Mouse (Mus musculus) myocyte (in vitro differentiated cells): ENCODE results near the gene Gm20388. TPM values are rescaled to one million over a fixed set of nuclear protein-coding genes. Genes with fewer than 3 reads are reported as not detected.

ENCODE experiments used
- H3K27me3 ChIP-seq: one replicate; pipeline ENCODE4 v1.6.1; 2011; ENCODE audit not compliant: control insufficient read depth, insufficient read depth, insufficient read length
- H3K36me3 ChIP-seq: one replicate; pipeline ENCODE4 v1.6.1; 2011; ENCODE audit not compliant: control insufficient read depth, insufficient read depth
- H3K4me2 ChIP-seq: one replicate; pipeline ENCODE4 v1.6.1; 2011; ENCODE audit warnings: low read depth, control low read depth
- H3K4me3 ChIP-seq: one replicate; pipeline ENCODE4 v1.5.1; 2011; ENCODE audit warnings: mild to moderate bottlenecking, control low read depth, moderate library complexity
- H3K79me2 ChIP-seq: one replicate; pipeline ENCODE4 v1.6.1; 2011; ENCODE audit not compliant: control insufficient read depth, insufficient read depth
- H3ac ChIP-seq: one replicate; pipeline ENCODE4 v1.6.1; 2011; ENCODE audit not compliant: control insufficient read depth, insufficient read length
- CEBPB ChIP-seq: IDR thresholded peaks from 2 replicates; pipeline ENCODE4 v1.6.1; 2011; ENCODE audit warnings: mild to moderate bottlenecking, moderate library complexity; ENCODE audit not compliant: poor library complexity, insufficient read depth, severe bottlenecking
- E2F4 ChIP-seq: IDR thresholded peaks from one replicate; pipeline ENCODE4 v1.6.1; 2011; ENCODE audit warnings: mild to moderate bottlenecking, control low read depth, moderate library complexity; ENCODE audit not compliant: insufficient read depth
- MAX ChIP-seq: IDR thresholded peaks from one replicate; pipeline ENCODE4 v1.6.1; 2011; ENCODE audit warnings: low read depth, mild to moderate bottlenecking, control low read depth
- MYOD1 ChIP-seq, 3 experiments: IDR thresholded peaks; one replicate each; pipeline ENCODE4 v1.6.1; 2011; ENCODE audit warnings: control low read depth in 2 of 3, low read depth in 2 of 3, mild to moderate bottlenecking in 2 of 3, moderate library complexity in 1 of 3; ENCODE audit not compliant: insufficient read length in 2 of 3, control insufficient read depth in 1 of 3
- MYOG ChIP-seq, 3 experiments: IDR thresholded peaks; one replicate each; pipeline ENCODE4 v1.6.1; 2011; ENCODE audit warnings: control low read depth in 2 of 3, low read depth in 2 of 3, mild to moderate bottlenecking in 2 of 3; ENCODE audit not compliant: insufficient read length in 2 of 3, control insufficient read depth in 1 of 3, insufficient read depth in 1 of 3
- POLR2A ChIP-seq: IDR thresholded peaks from one replicate; pipeline ENCODE4 v1.6.1; 2011; ENCODE audit warnings: low read depth, mild to moderate bottlenecking, control low read depth, moderate library complexity; ENCODE audit not compliant: insufficient read length
- POLR2AphosphoS2 ChIP-seq: IDR thresholded peaks from one replicate; pipeline ENCODE4 v1.6.1; 2011; ENCODE audit warnings: low read depth, control low read depth; ENCODE audit not compliant: insufficient read length
- REST ChIP-seq: IDR thresholded peaks from one replicate; pipeline ENCODE4 v1.6.1; 2011; ENCODE audit warnings: mild to moderate bottlenecking, control low read depth, moderate library complexity; ENCODE audit not compliant: insufficient read depth, insufficient read length
- SRF ChIP-seq: IDR thresholded peaks from one replicate; pipeline ENCODE4 v1.6.1; 2011; ENCODE audit warnings: low read depth; ENCODE audit not compliant: control insufficient read depth, insufficient read length
- TCF12 ChIP-seq: IDR thresholded peaks from one replicate; pipeline ENCODE4 v1.6.1; 2011; ENCODE audit warnings: mild to moderate bottlenecking, control low read depth; ENCODE audit not compliant: poor library complexity, insufficient read depth, severe bottlenecking
- TCF3 ChIP-seq: IDR thresholded peaks from one replicate; pipeline ENCODE4 v1.6.1; 2011; ENCODE audit warnings: low read depth, control low read depth; ENCODE audit not compliant: insufficient read length
- USF1 ChIP-seq: IDR thresholded peaks from one replicate; pipeline ENCODE4 v1.6.1; 2011; ENCODE audit warnings: low read depth, mild to moderate bottlenecking, control low read depth, moderate library complexity
- polyA plus RNA-seq: library from polyadenylated mRNA; unstranded; fragments of >200 nt; fragmentation: generic; extraction: Trizol; gene quantifications from one replicate; pipeline ENCODE4 v1.2.1, GENCODE M21; 2012; ENCODE audit warnings: missing spikeins

Gene Gm20388
- polyA plus RNA-seq, 1 experiment, result 15.3 TPM

DNA sequence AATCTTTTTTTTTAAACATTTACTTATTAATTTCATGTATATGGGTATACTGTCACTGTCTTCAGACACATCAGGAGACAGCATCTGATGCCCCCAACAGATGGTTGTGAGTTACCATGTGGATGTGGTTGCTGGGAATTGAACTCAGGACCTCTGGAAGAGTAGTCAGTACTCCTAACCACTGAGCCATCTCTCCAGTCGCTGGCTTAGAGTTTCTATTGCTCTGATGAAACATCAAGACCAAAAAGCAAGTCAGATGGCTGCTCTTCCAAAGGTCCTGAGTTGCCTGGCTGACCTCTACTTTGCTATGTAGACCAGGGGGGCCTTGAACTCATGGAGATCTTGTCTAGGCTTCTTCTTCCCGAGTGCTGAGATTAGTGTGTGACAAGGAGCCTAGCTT lies 3715.1 kb downstream of the Gm20388 start:
- H3ac ChIP-seq, result no peak overlapping the region
- H3K36me3 ChIP-seq, result no peaks in the 10 kb centered on the region
- H3K4me3 ChIP-seq, result no peak overlapping the region
- H3K27me3 ChIP-seq, result no peaks in the 10 kb centered on the region
- TF ChIP-seq POLR2AphosphoS2, result no peak
- no peak for TF ChIP-seq REST
- TF ChIP-seq CEBPB, result no peak
- no peak for TF ChIP-seq TCF12
- no peak for TF ChIP-seq E2F4
- TF ChIP-seq TCF3, result no peak
- no peak for TF ChIP-seq MYOG (IDR thresholded peaks at IDR 0.05; ENCODE audit: control insufficient read depth in 1 of 3, insufficient read depth in 1 of 3, insufficient read length in 2 of 3, low read depth in 2 of 3)
- TF ChIP-seq SRF, result no peak
- TF ChIP-seq MAX, result no peak
- no peak for TF ChIP-seq POLR2A
- no peak for TF ChIP-seq MYOD1 (IDR thresholded peaks at IDR 0.05; ENCODE audit: control insufficient read depth in 1 of 3, insufficient read length in 2 of 3, low read depth in 2 of 3)
- H3K79me2 ChIP-seq, result no peaks in the 10 kb centered on the region
- no peak overlapping the region for H3K4me2 ChIP-seq

DNA sequence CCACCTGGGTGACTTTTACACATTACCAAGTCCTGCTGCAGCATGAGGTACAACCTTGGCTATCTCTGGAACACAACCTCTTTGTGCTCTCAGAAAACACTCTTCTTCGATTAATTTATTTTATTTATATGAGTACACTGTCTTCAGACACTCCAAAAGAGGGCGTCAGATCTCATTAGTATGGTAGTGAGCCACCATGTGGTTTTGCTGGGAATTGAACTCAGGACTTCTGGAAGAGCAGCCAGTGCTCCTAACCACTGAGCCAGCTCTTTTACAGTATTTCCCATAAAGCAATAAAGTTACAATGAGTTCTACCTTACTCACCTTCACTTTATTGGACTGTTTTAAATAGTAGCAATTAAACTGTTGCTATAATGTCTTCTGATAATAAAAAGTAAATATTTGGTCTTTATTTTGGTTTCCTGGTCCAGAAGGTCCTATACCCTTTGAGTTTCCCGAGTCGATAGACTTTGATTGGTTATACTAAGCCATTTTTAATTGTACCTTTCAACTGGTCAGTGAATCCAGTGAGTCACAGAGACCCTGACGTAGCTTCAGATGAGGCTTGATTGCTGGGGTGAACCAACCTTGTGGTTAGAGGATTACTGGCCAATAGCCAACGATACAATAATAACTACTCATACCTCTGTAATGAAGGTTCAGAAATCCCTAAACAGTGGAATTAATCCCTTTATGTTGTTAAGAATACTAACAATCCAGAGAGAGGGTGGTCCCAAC lies 3716.9 kb downstream of the Gm20388 start:
- Histone ChIP-seq H3K4me2 (no peak overlapping the region), H3K4me3 (peak overlapping the region; percentile 16), H3K36me3 (no peaks in the 10 kb centered on the region), H3K27me3 (no peaks in the 10 kb centered on the region), H3K79me2 (no peaks in the 10 kb centered on the region), H3ac (no peak overlapping the region)
- no peak for TF ChIP-seq POLR2AphosphoS2
- TF ChIP-seq E2F4, result no peak
- no peak for TF ChIP-seq MYOD1 (IDR thresholded peaks at IDR 0.05; ENCODE audit: control insufficient read depth in 1 of 3, insufficient read length in 2 of 3, low read depth in 2 of 3)
- no peak for TF ChIP-seq USF1

DNA sequence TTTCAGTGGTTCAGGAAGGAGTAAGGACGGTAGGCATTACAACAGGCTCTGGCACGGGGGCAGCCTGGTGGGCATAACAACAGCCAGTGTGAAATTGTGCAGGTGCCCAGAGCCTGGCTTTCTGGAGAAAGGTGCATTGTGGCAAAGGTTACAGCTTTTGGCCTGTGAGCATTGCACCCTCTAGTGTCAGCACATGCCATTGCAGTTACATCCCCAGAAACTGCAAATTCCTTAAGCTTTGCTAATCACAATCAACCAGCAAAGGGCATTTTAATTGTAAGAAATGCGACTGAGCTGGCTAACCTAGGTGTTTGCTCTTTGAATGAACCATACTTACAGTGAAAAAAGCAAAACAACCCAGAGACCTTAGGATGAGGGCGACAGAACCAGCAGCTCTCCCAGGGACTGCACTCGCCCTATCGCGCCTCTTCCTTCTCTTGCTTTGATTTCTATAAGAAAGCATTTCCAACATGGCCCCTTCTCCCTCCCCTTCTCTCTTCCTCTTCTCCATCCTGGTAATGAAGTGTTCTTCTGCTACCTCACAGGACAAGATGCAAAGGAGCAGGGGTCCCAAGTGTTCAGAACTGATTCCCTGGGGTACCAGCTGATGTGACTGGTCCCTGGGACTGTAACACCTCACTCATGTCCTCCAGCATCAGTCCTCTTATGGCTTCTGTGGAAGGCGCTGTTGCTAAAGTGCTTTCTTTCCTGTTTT lies 3717.8 kb downstream of the Gm20388 start:
- no peaks in the 10 kb centered on the region for H3K79me2 ChIP-seq
- no peaks in the 10 kb centered on the region for H3K27me3 ChIP-seq
- H3ac ChIP-seq, result peak overlapping the region; percentile 15
- peak overlapping the region; percentile 98 for H3K4me2 ChIP-seq
- no peak for TF ChIP-seq MYOD1 (IDR thresholded peaks at IDR 0.05; ENCODE audit: control insufficient read depth in 1 of 3, insufficient read length in 2 of 3, low read depth in 2 of 3)
- no peak for TF ChIP-seq POLR2AphosphoS2
- TF ChIP-seq POLR2A, result no peak
- H3K4me3 ChIP-seq, result peak overlapping the region; percentile 16
- no peaks in the 10 kb centered on the region for H3K36me3 ChIP-seq

DNA sequence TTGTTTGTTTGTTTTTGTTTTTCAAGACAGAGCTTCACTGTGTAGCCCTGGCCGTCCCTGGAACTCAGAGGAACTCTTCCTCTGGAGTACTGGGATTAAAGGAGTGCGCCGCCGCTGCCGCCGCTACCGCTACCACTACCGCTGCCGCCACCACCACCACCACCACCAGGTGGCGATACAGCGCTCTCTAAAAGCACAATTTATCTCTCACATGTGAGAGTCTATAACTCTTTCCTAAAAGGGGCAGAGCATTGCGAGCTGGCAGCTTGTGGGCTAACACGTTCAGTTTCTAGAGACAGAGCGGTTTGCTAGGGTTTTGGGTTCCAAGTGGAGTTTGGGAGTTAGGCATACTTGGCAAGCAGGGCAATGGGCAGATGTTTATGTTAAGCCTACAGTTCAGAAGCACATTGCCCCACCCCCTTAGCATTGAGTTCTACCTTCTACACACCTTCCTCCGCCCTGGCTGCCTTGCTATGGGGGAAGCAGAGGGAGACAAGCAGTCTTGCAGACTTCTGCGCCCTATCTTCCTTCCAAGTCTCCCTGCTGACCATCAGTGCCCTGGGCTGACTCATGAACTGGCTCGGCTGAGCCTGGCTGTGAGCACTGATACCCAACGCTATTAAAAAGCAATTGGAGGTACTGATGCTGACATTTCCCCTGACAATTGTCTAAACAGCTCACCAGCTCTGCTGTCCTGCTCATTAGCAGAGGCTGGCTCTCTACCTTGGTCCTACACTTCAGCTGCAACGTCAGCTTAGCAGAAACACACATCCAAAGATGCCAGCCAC lies 3718.5 kb downstream of the Gm20388 start:
- Histone ChIP-seq H3K36me3 (no peaks in the 10 kb centered on the region), H3K4me3 (peak overlapping the region; percentile 16), H3ac (peak overlapping the region; percentile 15), H3K27me3 (no peaks in the 10 kb centered on the region), H3K79me2 (no peaks in the 10 kb centered on the region), H3K4me2 (peak overlapping the region; percentile 98)
- no peak for TF ChIP-seq TCF3
- no peak for TF ChIP-seq POLR2AphosphoS2
- TF ChIP-seq CEBPB, result no peak
- TF ChIP-seq POLR2A, result no peak
- TF ChIP-seq MYOG (IDR thresholded peaks at IDR 0.05; ENCODE audit: control insufficient read depth in 1 of 3, insufficient read depth in 1 of 3, insufficient read length in 2 of 3, low read depth in 2 of 3), result no peak
- TF ChIP-seq MYOD1 (IDR thresholded peaks at IDR 0.05; ENCODE audit: control insufficient read depth in 1 of 3, insufficient read length in 2 of 3, low read depth in 2 of 3), result no peak
- no peak for TF ChIP-seq TCF12
- no peak for TF ChIP-seq MAX
- TF ChIP-seq SRF, result no peak
- no peak for TF ChIP-seq REST
- TF ChIP-seq USF1, result no peak
- TF ChIP-seq E2F4, result no peak

DNA sequence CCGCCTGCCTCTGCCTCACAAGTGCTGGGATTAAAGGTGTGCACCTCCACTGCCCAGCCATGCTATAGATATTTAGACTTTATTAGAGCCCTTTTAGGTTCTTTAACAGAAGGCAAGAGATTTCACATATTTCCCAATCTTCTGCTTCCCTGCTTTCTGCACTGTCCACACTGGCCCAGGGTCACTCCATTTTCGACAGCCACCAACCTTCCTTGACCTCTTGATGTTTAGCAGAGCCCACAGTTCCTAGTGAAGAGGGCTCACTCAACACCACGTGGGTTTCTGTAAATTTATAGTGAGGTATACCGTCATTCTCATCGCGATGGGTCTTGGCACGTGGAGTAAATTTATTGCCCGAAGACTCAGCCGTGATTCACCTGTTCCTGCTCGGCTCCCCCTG lies 3719.4 kb downstream of the Gm20388 start:
- no peaks in the 10 kb centered on the region for H3K36me3 ChIP-seq
- no peaks in the 10 kb centered on the region for H3K79me2 ChIP-seq
- H3K4me3 ChIP-seq, result peak overlapping the region; percentile 7
- peak overlapping the region; percentile 21 for H3K4me2 ChIP-seq
- H3K27me3 ChIP-seq, result no peaks in the 10 kb centered on the region
- no peak for TF ChIP-seq POLR2AphosphoS2
- TF ChIP-seq TCF12, result no peak
- no peak for TF ChIP-seq POLR2A
- no peak for TF ChIP-seq USF1
- no peak for TF ChIP-seq MYOD1 (IDR thresholded peaks at IDR 0.05; ENCODE audit: control insufficient read depth in 1 of 3, insufficient read length in 2 of 3, low read depth in 2 of 3)
- TF ChIP-seq CEBPB, result no peak
- no peak for TF ChIP-seq E2F4
- no peak for TF ChIP-seq TCF3
- no peak for TF ChIP-seq SRF
- TF ChIP-seq MAX, result no peak
- TF ChIP-seq REST, result no peak
- no peak overlapping the region for H3ac ChIP-seq
